Mouse (Mus musculus) E14TG2a.4 (cell line): Measurements from ENCODE around the gene Naa38.

Source experiments
- CTCF ChIP-seq: conservative IDR thresholded peaks from 2 replicates; pipeline ENCODE4 v1.5.1; 2014; ENCODE audit warnings: low read length
- POU5F1 ChIP-seq: IDR thresholded peaks from 2 replicates; pipeline ENCODE4 v1.6.1; 2014; ENCODE audit warnings: low read length, borderline replicate concordance

GRCm38 (mm10) chr11:69430631-69431030, 35.3 kb downstream of the Naa38 start:
- TF ChIP-seq CTCF = no peak
- no peak for TF ChIP-seq POU5F1
